In the genomic region with DNA sequence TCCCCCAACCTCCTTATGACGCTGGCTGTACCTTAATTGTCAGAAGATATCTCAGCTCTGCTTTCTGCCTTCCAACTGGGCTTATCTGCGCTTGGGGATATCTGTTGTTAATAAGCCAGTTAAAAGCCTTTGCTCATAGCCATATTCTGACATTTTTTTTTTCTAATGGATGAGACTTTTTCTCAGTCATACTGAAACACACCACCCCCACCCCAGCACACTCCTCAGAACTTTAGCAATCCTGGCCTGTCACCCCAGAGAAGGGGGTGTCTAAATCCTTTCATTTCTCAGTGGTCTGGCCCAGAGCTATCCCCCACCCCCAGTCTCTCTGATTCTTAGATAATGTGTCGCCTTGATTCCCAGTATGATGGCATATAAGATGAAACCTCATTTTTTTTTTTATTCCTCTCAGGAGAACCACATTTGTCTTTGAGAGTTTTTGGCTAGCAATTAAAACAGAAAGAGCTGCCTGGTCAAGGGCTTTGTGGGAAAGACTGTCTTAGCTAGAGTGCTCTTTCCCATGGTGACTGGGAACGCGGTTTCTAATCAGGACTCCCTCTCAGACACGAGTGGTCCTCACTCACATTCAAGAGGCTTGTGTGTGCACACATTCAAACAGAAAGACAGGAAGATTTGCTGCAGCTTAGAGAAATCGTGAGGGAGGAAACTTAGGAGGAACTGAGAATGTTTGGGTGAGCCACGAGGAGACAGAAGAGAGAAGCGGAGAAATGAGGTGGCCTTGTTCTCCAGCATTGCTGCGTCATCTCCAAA, we compare ENCODE assay signal across 9 mouse cellular contexts.
DNase-seq lines count a peak whose midpoint lies in the region; ATAC-seq and TF ChIP-seq lines count a peak whose summit lies in the region.
"Had no signal": no experiment of that assay in that cellular context is flagged by ENCODE, and none has a peak within 500 bp of the region (broad histone marks: within the 10 kb centered on the region; RNA-seq: fewer than 3 reads in every experiment).

No protein-coding gene starts in this region.

- no peaks in the 10 kb centered on the region for H3K79me3 ChIP-seq in C2C12 (ENCODE audit: low read depth)

- ATAC-seq in heart, embryonic 12.5 days (ENCODE audit: insufficient number of reproducible peaks, low FRiP score): no peak
- no peak for ATAC-seq in forebrain, embryonic 12.5 days (ENCODE audit: low FRiP score)
- no peak for ATAC-seq in limb, embryonic 15.5 days (ENCODE audit: insufficient number of reproducible peaks, low FRiP score, low TSS enrichment, low read depth)
- ATAC-seq in activated CD4-positive, CD25-positive, alpha-beta regulatory T cell, adult 4 months: no peak

- 35% methylated on average over 10 of the region's 10 CpGs for WGBS in heart, embryonic 12.5 days
- 26% methylated on average over 10 of the region's 10 CpGs for WGBS in forebrain, embryonic 12.5 days
- WGBS in limb, embryonic 15.5 days: 39% methylated on average over 10 of the region's 10 CpGs

- peak overlapping the region; percentile 13 for H3ac ChIP-seq in C2C12 (ENCODE audit: control insufficient read depth, insufficient read length, low read depth)

- H3K4me1 ChIP-seq in heart, embryonic 12.5 days (replicated peaks): peaks cover 49% of the 10 kb centered on the region
- H3K4me1 ChIP-seq in forebrain, embryonic 12.5 days: peaks cover 36% of the 10 kb centered on the region
- H3K4me1 ChIP-seq in limb, embryonic 15.5 days: peaks cover 47% of the 10 kb centered on the region

- no peak overlapping the region for H3K9ac ChIP-seq in heart, embryonic 12.5 days
- H3K9ac ChIP-seq in forebrain, embryonic 12.5 days: peak overlapping the region; percentile 9; the same call in 1 of the 2 replicates
- no peak overlapping the region for H3K9ac ChIP-seq in limb, embryonic 15.5 days

- no peak for TF ChIP-seq CTCF in C2C12 (IDR thresholded peaks at IDR 0.05; ENCODE audit: control insufficient read depth, insufficient read depth, insufficient read length)

- no peaks in the 10 kb centered on the region for H3K36me3 ChIP-seq in heart, embryonic 12.5 days
- no peaks in the 10 kb centered on the region for H3K36me3 ChIP-seq in C2C12 (ENCODE audit: control insufficient read depth, insufficient read depth)
- H3K36me3 ChIP-seq in forebrain, embryonic 12.5 days (replicated peaks): no peaks in the 10 kb centered on the region
- H3K36me3 ChIP-seq in limb, embryonic 15.5 days: no peaks in the 10 kb centered on the region

- no peaks in the 10 kb centered on the region for H3K9me3 ChIP-seq in heart, embryonic 12.5 days (replicated peaks)
- H3K9me3 ChIP-seq in forebrain, embryonic 12.5 days: no peaks in the 10 kb centered on the region
- H3K9me3 ChIP-seq in limb, embryonic 15.5 days: no peaks in the 10 kb centered on the region

- peak overlapping the region; percentile 90 for H3K27ac ChIP-seq in heart, embryonic 12.5 days (ENCODE audit: poor library complexity, severe bottlenecking)
- peak overlapping the region; percentile 92 for H3K27ac ChIP-seq in forebrain, embryonic 12.5 days
- H3K27ac ChIP-seq in limb, embryonic 15.5 days: peak overlapping the region; percentile 85

- DNase-seq in heart, postnatal 14 days: no peak
- no peak for DNase-seq in cerebellum, adult 9-10 months
- DNase-seq in urinary bladder, postnatal 10 days (ENCODE audit: low spot score): no peak
- DNase-seq: kidney, adult 18-20 months had no signal

- no peaks in the 10 kb centered on the region for H3K27me3 ChIP-seq in heart, embryonic 12.5 days (replicated peaks)
- H3K27me3 ChIP-seq in C2C12 (ENCODE audit: control insufficient read depth, insufficient read depth, insufficient read length): no peaks in the 10 kb centered on the region
- no peaks in the 10 kb centered on the region for H3K27me3 ChIP-seq in forebrain, embryonic 12.5 days
- no peaks in the 10 kb centered on the region for H3K27me3 ChIP-seq in limb, embryonic 15.5 days

- intact Hi-C loops in heart, postnatal 14 days (cut with DNase I): no loop called here

- H3K79me2 ChIP-seq in C2C12 (ENCODE audit: control insufficient read depth, insufficient read depth): no peaks in the 10 kb centered on the region

- H3K4me2 ChIP-seq in heart, embryonic 12.5 days: peak overlapping the region; percentile 4; the same call in 1 of the 2 replicates
- H3K4me2 ChIP-seq in forebrain, embryonic 12.5 days: 0 out of 2 replicates have a peak overlapping the region, but pooled peaks have one; percentile 9
- H3K4me2 ChIP-seq in limb, embryonic 15.5 days: no peak overlapping the region

- no peak overlapping the region for H3K4me3 ChIP-seq in heart, embryonic 12.5 days
- no peak overlapping the region for H3K4me3 ChIP-seq in C2C12 (ENCODE audit: insufficient read depth, poor library complexity, severe bottlenecking)
- no peak overlapping the region for H3K4me3 ChIP-seq in forebrain, embryonic 12.5 days (replicated peaks)
- H3K4me3 ChIP-seq in limb, embryonic 15.5 days: no peak overlapping the region

TF ChIP-seq in C2C12, 6 proteins besides CTCF, POLR2A, EP300 and RAD21:
- TF ChIP-seq USF1 (IDR thresholded peaks at IDR 0.05; ENCODE audit: low read depth) (no peak), MYOG (IDR thresholded peaks at IDR 0.05; ENCODE audit: control insufficient read depth, extremely low read depth, insufficient read length) (no peak), MAX (IDR thresholded peaks at IDR 0.05) (no peak), MYOD1 (IDR thresholded peaks at IDR 0.05; ENCODE audit: control insufficient read depth, insufficient read length, low read depth) (no peak), CEBPB (IDR thresholded peaks at IDR 0.05; ENCODE audit: low read depth) (no peak), FOSL1 (IDR thresholded peaks at IDR 0.05; ENCODE audit: insufficient read depth, low read length, poor library complexity, severe bottlenecking) (no peak)
TF ChIP-seq in C2C12: peak in this region for 0.
